Mouse (Mus musculus) brain, adult 2 months (tissue): Measurements from ENCODE around the gene Rbfox1.

Source experiments
- DNase-seq: peaks from one replicate; pipeline ENCODE4 v3.0.0; 2011; ENCODE audit warnings: low read depth, low spot score

The Rbfox1 gene

DNA sequence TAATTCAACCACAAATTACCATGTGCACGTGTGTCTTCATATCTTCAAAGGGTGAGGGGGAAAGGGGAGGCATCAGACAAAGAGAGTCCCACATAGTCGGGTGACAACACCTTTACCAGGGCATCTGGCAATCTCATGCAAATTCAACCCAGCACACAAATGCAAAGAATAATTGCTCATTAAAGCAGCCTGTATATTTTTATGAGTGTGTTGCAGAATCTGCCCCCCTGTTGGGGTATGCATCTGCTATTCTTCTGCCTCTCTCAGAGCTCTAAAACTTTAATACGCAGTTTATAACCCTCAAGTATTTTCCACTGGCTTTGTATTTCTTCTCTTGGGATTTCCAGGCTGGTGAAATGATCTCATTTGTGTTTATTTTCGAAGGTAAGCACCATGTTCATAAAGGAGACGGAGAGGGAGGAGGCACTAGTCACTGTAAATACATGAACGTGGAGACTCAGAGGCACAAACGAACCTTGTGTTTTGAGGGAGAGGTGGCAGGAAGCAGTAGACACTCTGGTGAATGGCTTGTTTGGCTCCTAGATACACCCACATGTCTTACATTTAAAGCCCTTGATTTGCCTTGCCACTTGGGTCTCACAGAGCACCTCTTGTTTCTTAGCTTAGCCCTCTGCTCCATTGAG is 1462.5 kb downstream of the Rbfox1 start:
- DNase-seq, result no peak

- DNase-seq, result no peak
These were observed 1467.7 kb downstream of the Rbfox1 start for GRCm38 (mm10) chr16:7352808-7353207.

- DNase-seq, result peak; percentile 57
These were observed 1469.0 kb downstream of the Rbfox1 start for GRCm38 (mm10) chr16:7354116-7354515.

DNA sequence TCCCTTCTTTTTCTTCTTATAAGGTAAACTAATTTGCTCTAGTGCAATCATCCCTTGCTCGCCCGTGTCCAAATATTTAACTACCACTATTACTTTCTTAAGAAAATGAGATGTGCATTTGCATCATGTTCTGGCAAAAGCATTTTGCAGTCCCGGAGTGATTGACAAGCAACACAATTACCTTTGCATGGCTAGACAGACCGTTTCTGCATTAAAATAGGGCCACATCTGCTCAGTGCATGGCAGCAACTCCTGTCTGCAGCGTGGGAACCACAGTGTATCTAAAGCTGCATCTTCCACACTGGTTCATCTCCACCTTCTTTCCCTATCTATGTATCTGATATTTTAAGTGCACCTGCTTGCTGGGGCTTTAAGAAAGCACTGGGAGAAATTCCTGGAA is 1473.9 kb downstream of the Rbfox1 start:
- DNase-seq, result no peak

- DNase-seq, result peak; percentile 70
These were observed 1475.6 kb downstream of the Rbfox1 start for GRCm38 (mm10) chr16:7360706-7361105.

DNA sequence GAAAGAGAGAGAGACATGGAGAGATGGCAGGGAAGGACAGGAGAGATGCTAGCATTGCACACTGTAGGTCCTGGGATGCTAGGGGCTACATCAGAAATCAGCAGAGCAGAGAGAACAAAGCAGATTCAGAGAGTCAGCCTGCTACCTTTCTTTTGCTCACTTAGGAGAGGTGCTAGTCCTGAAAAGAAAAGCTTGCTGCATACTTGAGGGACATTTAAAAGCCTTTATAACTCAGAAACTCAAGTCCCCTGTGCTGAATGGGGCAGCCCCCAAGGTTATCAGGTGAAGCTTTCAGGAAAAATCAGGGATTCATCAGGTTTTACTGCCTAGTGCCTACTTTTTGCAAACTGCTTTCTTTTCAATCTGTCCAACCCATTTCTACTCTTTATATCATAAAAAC is 1480.7 kb downstream of the Rbfox1 start:
- no peak for DNase-seq

GRCm38 (mm10) chr16:7374146-7374545 is 1489.0 kb downstream of the Rbfox1 start:
- DNase-seq, result no peak

- DNase-seq, result no peak
These were observed 1489.5 kb downstream of the Rbfox1 start for GRCm38 (mm10) chr16:7374674-7375073.

GRCm38 (mm10) chr16:7396101-7396500 is 1510.9 kb downstream of the Rbfox1 start:
- DNase-seq, result peak; percentile 71

DNA sequence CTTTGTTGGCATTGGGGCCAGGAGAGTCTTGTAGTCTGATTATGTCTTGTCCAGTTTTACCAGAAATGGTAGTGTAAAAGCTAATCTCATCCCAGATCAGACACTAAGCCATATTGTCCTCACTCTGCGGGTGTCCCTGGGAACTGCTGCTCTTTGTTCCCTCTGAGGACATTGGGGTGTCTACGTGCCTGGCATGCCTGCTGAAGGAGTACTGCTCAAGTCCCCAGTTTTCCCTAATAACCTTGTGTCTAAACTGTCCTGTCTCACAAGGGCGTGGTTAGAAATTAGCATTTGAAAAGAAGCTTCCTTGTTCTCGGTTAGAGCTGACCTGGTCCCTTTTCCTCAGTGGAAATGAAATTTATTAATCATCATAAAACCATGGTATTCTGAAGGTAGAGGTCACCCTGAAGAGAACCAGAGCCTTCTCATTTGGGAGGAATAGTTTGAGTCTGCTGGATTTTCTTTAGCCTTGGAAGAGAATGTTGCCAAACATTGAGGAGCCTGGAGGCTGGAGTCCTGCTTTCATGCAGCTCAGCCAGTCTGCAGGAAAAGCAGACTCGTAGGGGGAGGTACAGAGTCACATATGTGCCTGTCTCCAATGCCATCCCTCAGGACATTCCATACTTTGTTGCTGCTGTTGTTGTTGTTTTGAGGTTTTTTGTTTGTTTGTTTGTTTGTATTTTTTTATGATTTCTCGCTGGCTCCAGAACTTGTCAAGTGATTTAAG is 1519.8 kb downstream of the Rbfox1 start:
- DNase-seq, result peak; percentile 40

GRCm38 (mm10) chr16:7407862-7408640 is 1522.9 kb downstream of the Rbfox1 start:
- no peak for DNase-seq

GRCm38 (mm10) chr16:7419655-7420281 is 1534.6 kb downstream of the Rbfox1 start:
- DNase-seq, result peak; percentile 90

DNA sequence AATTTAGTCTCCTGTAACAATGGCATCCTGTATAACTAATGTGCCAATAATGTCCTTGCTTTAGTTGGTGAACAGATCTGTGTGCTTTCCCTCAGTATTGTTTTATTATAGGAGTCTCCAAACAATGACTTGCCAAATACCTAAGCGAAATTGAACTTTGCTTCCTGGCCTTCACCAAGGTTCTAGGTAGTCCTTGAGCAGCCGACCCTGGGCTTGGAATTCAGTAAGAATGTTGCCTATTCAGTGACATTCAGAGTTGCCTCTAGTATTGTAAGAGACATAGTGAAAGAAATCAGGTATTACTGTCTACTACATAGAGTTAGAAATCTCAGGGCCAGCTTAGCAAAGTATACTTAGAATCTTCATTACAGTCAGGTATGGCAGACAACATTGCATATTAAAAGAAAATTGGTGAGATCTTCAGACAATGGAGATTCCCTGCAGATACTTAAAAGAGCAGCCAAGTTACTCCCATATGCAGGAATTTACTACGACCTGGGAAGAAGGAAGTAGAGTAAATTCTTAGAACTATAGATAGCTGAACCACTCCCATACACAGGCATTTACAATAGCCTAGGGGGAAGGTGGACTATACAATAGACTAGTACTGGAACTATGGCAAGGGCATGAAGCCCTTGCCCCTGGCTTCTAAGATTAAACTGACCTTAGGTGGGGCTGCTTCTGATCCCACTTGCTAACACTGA is 1540.4 kb downstream of the Rbfox1 start:
- no peak for DNase-seq

DNA sequence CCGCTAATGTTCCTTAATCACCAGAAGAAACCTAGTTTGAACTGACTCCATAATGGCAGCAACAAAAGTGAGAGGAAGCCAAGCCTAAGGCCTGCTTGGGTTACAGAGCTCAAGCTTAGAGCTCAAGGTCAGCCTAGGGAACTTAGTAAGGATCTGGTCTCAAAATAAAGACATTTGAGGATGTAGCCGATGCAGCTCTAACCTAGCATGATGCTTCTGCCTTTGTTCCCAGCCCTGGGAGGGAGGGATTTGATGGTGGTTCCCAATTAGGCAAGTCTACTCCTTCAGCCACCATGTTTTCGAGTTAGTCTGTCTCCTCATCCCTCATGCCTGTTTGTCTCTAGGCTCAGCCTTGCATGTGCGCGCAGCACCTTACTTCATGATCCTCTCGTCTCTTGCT is 1548.1 kb downstream of the Rbfox1 start:
- no peak for DNase-seq

DNA sequence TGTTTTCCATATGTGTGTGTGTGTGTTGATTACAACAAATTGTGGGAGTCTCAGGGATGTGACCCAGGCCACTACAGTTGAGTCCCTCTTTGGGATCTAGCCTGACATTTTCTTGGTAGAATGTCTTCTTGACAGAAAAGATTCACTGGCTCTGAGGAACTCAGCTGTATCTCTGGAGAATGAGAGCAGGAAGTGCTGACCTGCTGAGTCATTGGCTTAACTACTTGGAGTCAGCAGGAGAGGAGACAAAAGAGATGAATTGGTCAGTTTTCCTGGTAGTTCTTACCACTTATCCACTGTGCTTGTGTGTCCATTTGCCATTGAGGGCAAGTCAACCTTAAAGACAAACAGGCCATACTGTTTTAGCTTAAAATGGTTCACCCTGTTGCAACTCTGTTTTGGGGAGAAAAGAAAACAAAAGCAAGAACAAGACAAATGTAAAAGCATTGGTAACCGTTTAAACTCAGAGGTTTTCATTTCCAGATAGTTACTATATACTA is 1561.7 kb downstream of the Rbfox1 start:
- no peak for DNase-seq

GRCm38 (mm10) chr16:7447718-7448649 is 1562.8 kb downstream of the Rbfox1 start:
- no peak for DNase-seq

- DNase-seq, result peak; percentile 79
These were observed 1566.0 kb downstream of the Rbfox1 start for GRCm38 (mm10) chr16:7451193-7451592.

- DNase-seq, result no peak
These were observed 1572.4 kb downstream of the Rbfox1 start for GRCm38 (mm10) chr16:7457571-7457970.
